Mouse (Mus musculus) ovary, postnatal 36 days (tissue): ENCODE data around the gene Padi2.
A peak's percentile ranks its signal among the peaks of the same experiment; 100 is the strongest.

Experiments
- DNase-seq: peaks from one replicate; pipeline ENCODE4 v3.0.0; 2022; ENCODE audit warnings: low spot score, mixed read lengths

Gene Padi2

DNA sequence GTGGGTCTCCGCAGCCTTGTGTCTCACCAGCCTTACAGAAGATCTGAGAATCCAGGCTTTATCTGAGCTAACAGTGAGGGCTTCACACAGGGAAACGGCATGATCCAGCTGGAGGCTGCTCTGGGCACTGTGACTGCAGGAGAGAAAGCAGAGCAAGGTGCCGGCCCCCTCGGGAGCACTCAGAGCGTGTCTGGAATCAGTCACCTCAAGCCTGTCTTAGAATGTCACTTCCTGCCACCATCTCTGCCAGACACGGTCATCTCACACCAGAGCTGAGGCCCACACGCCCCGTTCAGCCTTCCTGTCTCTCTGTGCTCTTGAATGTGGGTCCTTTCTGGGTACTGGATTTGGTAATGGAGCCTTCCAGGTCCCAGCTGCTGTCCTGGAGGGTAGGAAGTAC, 19.5 kb downstream of the Padi2 start:
- DNase-seq = no peak

GRCm38 (mm10) chr4:140928349-140928748, 22.2 kb downstream of the Padi2 start:
- no peak for DNase-seq

GRCm38 (mm10) chr4:140929745-140930144, 23.6 kb downstream of the Padi2 start:
- DNase-seq = no peak

DNA sequence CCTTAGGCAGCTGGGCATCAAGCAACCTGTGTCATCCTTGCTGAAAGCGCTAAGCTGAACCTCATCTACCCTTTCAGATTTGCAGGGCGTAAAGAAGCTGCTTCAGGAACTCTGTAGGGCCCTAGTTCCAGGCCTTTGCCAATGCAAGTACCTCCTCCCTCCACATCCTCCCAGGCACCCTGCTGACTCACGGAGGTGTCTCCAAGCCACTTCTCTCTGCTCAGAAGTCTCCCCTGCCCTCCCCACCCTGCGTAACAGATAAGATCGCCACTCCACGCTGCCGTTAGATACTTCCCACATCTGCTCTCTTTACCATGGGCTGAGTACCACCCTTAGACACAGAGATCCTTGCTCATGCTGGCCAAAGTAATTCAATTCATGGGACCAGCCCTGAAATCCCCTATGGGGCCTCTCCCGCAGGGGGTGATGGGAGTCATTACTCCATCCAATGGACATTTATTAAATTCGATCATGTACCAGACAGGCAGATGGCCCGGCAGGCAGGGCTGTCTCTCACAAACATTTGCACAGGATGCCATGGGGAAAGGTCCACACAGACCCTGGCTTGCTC, 24.8 kb downstream of the Padi2 start:
- DNase-seq = no peak

GRCm38 (mm10) chr4:140935643-140936042, 29.5 kb downstream of the Padi2 start:
- DNase-seq = no peak

DNA sequence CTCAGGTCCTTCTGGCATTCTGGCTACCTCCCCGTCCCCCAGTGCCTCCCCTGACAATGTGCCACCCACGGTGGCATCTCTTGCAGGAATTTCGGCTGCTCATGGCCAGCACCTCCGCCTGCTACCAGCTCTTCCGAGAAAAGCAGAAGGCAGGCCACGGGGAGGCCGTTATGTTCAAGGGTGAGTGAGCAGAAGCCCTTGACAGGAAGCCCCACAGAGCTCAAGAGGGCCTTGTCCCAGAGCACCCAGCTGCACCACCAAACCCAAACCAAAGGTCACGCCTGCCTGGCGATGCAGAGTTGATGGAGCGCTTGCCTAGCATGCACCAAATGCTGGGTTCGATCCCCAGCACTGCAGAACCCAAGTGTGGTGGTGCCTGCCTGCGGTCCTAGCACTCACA, 38.2 kb downstream of the Padi2 start:
- no peak for DNase-seq

- no peak for DNase-seq
These were observed 38.9 kb downstream of the Padi2 start for GRCm38 (mm10) chr4:140944961-140945442.

DNA sequence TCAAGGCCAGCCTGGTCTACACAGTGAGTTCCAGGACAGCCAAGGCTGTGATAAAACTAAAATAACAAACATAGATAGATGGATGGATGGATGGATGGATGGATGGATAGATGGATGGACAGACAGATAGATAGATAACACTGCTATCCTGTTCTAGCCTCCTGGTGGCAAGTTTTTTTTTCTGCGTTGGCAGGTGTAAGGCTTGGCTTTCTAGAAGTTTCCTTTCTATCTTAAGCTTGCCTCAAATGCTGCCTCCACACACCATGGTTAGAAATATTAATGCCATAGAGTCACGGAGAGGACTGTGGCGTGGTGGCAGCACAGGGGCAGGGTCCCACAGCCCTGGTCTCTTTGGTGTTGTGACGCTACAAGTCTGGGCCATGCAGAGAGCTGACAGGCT, 39.4 kb downstream of the Padi2 start:
- DNase-seq = no peak

- no peak for DNase-seq
These were observed 39.9 kb downstream of the Padi2 start for GRCm38 (mm10) chr4:140946048-140946447.

GRCm38 (mm10) chr4:140946580-140947205, 40.5 kb downstream of the Padi2 start:
- DNase-seq = no peak

GRCm38 (mm10) chr4:140947487-140948440, 41.6 kb downstream of the Padi2 start:
- DNase-seq = no peak

GRCm38 (mm10) chr4:140948481-140948880, 42.3 kb downstream of the Padi2 start:
- DNase-seq = no peak

DNA sequence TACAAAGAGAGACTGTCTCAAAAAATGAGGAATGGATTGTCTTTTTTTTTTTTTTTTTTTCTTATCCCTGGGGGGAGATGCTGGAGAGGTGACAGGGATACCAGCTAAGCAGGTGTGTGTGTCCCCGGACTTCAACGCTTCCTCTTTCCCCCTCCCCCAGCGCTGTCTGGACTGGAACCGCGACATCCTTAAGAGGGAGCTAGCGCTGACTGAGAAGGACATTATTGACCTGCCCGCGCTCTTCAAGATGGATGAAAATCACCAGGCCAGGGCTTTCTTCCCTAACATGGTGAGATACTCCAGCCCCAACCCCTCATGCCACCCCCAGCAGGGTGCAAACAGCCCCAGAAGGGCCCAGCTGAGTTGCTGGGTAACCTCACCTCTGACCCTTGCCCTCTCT, 42.9 kb downstream of the Padi2 start:
- no peak for DNase-seq

- DNase-seq = no peak
These were observed 43.5 kb downstream of the Padi2 start for GRCm38 (mm10) chr4:140949616-140950015.

GRCm38 (mm10) chr4:140950574-140950973, 44.4 kb downstream of the Padi2 start:
- DNase-seq = peak; percentile 46

DNA sequence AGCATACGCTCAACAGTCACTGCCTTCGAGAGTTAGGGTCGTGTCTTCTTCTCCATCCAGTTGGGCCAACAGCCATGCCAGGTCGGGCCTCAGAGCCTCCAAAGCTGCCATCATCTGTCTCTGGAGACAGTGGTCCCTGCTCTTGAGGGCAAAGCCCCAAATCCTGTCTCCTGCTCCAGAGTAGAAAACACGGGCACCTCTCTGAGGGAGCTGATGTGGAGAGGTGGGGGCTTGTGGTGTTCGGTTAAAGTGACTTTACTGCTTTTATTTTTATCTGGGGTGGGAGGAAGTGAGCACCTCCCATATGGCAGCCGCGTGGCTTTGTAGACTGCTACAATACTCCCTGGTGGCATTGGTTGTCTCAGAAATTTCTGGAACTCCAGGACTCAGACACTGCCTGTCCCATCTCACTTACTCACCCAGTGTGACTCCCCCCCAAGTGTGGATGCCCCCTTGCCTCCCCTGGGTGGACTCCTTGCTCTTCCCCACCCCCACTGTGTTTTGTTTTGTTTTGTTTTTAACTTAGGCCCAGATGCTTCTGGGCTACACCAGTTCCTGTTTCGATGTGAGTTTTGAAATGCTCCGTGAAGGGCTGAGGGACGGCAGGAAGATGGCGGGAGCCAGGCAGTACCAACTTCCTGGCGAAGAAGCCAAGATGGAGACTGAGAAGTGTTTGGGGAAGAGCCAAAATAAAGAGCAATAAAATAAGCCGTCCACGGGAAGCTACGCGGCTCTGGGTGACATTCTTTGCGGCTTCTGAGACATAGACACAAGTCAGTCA, 45.9 kb downstream of the Padi2 start:
- DNase-seq = no peak

DNA sequence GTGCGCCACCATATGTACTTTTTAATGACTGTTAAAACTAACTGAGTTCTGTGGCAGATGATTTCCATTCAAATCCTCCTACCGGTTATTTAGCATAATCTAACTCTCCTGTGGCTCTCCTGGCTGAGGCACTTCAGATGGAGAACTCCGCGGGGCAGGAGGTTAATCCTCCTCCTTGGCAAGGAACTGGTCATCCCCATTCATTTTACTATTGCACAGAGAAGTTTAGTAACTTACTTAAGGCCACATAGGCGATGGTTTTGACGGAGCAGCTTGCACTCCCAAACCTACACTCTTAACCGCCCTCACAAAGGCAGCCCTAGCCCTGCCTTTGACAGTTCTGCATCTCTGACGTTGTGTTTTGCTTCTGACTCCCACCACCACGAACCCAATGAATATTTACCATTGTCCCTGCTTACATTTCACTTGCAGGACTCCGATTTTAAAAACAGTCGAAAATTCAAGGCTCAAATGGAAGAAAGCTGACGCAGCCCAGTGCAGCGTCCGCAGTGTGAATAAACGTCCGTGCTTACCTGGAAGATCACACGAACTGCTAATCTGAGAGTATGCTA, 51.1 kb downstream of the Padi2 start:
- no peak for DNase-seq

- DNase-seq = peak; percentile 69
These were observed 51.6 kb downstream of the Padi2 start for GRCm38 (mm10) chr4:140957725-140958124.

GRCm38 (mm10) chr4:140958319-140958718, 52.2 kb downstream of the Padi2 start:
- no peak for DNase-seq

DNA sequence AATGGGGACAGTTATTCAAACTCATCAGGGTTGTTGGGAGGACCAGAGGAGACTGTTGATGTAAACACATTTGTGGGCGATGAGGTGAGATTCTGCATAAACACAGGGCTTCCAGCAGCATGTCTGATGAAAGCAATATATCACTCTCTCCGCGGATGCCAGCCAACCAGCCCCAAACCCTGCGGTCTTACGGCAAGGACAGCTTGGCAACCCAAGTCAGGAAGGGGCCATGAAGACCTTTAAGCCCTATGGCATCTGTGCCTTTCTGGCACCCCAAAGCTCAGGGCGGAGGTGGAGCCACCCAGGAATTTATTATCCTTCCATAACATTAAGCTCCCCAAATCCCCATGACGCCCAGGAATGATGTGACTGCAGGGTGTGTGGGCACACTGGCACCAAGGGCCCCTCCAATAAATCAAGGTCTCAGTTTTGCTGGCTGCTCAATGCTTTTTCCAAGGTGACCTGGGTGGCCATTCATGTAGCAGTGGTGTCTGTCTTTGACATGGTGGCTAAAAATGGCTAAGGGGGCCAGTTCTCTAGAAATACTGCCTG, 53.1 kb downstream of the Padi2 start:
- DNase-seq = no peak

DNA sequence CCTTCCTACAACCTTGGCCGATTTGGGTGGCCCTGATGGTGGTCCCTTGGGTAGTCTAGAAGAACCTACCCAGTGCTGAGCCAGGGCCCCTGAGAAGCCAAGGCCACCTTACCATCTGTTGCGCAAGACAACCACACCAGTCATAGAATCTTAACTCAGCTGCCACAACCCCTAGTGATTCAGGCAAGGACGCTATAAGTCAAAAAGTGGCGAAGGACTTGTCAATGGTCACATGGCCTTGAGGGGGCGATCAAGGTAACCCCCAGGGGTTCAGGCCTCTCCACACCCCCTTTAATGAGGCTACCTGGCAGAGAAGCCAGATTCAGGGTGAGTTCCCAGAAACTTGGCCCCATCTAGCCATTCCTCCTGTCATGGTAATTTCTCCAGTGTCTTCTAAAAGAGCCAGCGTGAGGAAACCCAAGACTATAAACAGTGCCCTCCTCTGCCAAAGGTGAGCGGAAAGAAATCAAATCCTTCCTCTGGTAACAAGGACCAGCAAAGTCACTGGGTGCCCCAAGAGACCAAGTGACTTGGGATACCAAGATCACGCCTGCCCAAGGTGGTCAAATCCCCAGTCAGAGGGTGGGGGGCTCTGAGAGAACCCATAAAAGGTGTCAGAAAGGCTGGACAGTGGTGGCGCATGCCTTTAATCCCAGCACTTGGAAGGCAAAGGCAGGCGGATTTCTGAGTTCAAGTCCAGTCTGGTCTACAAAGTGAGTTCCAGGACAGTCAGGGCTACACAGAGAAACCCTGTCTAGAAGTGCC, 53.8 kb downstream of the Padi2 start:
- DNase-seq = no peak
